Mouse (Mus musculus) lung, postnatal 0 days (tissue): ENCODE results near the gene Hist1h1a. TPM values are rescaled to one million over a fixed set of nuclear protein-coding genes. Genes with fewer than 3 reads are reported as not detected.
A peak's percentile ranks its signal among the peaks of the same experiment; 100 is the strongest.
"Not testable (repeated sequence)": the region's sequence is repeated elsewhere in the genome, so short reads cannot be mapped to it uniquely, and the experiment has no call there.

Experiments used
- ATAC-seq: fragments of 200-750 bp; cut with Nextera tagmentation; 2 replicates; pipeline ENCODE4 v1.8.0; 2017; ENCODE audit warnings: moderate library complexity
- DNase-seq: peaks from one replicate; pipeline ENCODE4 v3.0.0-alpha.2; 2016; ENCODE audit warnings: low spot score
- H3K27ac ChIP-seq: fragments of 300-500 bp; sonication (generic); 2 replicates; pipeline ENCODE4 v1.5.1; 2014; ENCODE audit warnings: antibody characterized with exemption, mild to moderate bottlenecking, low read length, mixed read lengths
- H3K27me3 ChIP-seq: fragments of 300-500 bp; sonication (generic); replicated peaks from 2 replicates; pipeline ENCODE4 v1.6.1; 2014; ENCODE audit warnings: low read length, mixed read lengths; ENCODE audit not compliant: insufficient read depth
- H3K36me3 ChIP-seq: fragments of 300-500 bp; sonication (generic); 2 replicates; pipeline ENCODE4 v1.6.1; 2014; ENCODE audit warnings: low read length, mixed read lengths; ENCODE audit not compliant: insufficient read depth
- H3K4me1 ChIP-seq: fragments of 300-500 bp; sonication (generic); 2 replicates; pipeline ENCODE4 v1.6.1; 2014; ENCODE audit warnings: antibody characterized with exemption, low read depth, low read length, mixed read lengths; ENCODE audit not compliant: insufficient read depth
- H3K4me2 ChIP-seq: fragments of 300-500 bp; sonication (generic); replicated peaks from 2 replicates; pipeline ENCODE4 v1.6.1; 2014; ENCODE audit warnings: low read depth, mild to moderate bottlenecking, low read length, moderate library complexity, mixed read lengths
- H3K4me3 ChIP-seq: fragments of 300-500 bp; sonication (generic); 2 replicates; pipeline ENCODE4 v1.5.1; 2014; ENCODE audit warnings: low read depth, low read length
- H3K9ac ChIP-seq: fragments of 300-500 bp; sonication (generic); replicated peaks from 2 replicates; pipeline ENCODE4 v1.6.1; 2014; ENCODE audit warnings: low read depth, mild to moderate bottlenecking
- H3K9me3 ChIP-seq: fragments of 300-500 bp; sonication (generic); 2 replicates; pipeline ENCODE4 v1.6.1; 2016; ENCODE audit warnings: low read length, mixed read lengths
- CTCF ChIP-seq: IDR thresholded peaks from 2 replicates; pipeline ENCODE4 v1.5.1; 2016; ENCODE audit warnings: antibody characterized with exemption, mild to moderate bottlenecking
- EP300 ChIP-seq: IDR thresholded peaks from 2 replicates; pipeline ENCODE4 v1.6.1; 2016; ENCODE audit warnings: antibody characterized with exemption, mild to moderate bottlenecking, control low read depth
- WGBS: fragments of 180-500 bp; shearing (Covaris S2); extraction: QIAGEN DNeasy Blood & Tissue Kit; methylation state at CpG from one replicate; pipeline ENCODE4 v1.1.7; 2014; 5-methylcytosine and 5-hydroxymethylcytosine counted together
- polyA plus RNA-seq: library from polyadenylated mRNA; unstranded; fragments of >200 nt; fragmentation: Nextera tagmentation; extraction: Ambion mirVana; gene quantifications from 2 replicates; pipeline ENCODE4 v1.2.1, GENCODE M21; 2015

Gene Hist1h1a
- polyA plus RNA-seq, 1 experiment from 2014 or later = 0.33 TPM

DNA sequence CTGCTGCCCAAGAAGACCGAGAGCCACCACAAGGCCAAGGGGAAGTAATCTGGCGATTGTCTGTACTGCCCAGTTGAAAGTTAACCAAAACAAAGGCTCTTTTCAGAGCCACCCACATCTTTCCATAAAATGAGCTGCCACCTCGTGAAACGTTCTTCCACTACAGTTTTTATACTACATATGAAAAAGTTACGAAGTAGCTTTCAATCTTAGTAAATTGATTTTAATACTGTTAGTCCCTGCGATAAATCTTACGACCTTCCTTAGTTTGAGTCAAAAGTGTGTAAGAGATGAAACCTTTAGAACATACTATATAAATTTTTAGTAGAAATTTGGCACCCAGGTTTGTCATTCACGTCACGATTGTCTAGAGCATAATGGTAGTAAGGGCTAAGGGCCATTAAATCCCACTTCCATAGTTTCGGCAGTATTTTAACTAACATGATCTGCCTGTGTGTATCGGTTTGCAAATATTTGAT, 11.9 kb upstream of the Hist1h1a start:
- Histone ChIP-seq H3K27ac (peak overlapping the region; percentile 73), H3K4me1 (no peaks in the 10 kb centered on the region; the same call in 1 of the 2 replicates), H3K4me3 (peak overlapping the region; percentile 31; the same call in 1 of the 2 replicates), H3K4me2 (peak overlapping the region; percentile 62), H3K9me3 (no peaks in the 10 kb centered on the region), H3K36me3 (no peaks in the 10 kb centered on the region), H3K27me3 (no peaks in the 10 kb centered on the region), H3K9ac (no peak overlapping the region)
- under 1% methylated on average over 11 of the region's 11 CpGs for WGBS
- DNase-seq (no peak), ATAC-seq (no peak)
- TF ChIP-seq EP300 = no peak
- no peak for TF ChIP-seq CTCF

DNA sequence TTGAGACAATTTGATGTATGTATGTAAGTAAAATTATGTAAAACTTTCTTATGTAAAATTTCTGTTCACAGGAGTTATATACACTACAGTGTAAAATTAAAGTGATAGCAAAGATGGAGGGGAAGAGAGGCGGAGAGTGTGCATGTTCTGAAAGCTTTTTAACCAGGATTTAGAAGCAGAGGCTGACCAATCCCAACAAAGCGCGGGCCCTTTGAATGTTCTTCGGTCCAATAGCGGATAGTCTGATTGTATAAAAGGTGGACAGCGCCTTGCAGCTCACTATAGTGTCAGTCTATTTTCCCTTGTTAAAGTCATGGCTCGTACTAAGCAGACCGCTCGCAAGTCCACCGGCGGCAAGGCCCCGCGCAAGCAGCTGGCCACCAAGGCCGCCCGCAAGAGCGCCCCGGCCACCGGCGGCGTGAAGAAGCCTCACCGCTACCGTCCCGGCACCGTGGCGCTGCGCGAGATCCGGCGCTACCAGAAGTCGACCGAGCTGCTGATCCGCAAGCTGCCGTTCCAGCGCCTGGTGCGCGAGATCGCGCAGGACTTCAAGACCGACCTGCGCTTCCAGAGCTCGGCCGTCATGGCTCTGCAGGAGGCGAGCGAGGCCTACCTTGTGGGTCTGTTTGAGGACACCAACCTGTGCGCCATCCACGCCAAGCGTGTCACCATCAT, 11.3 kb upstream of the Hist1h1a start, which contains the start of gene Hist1h3b:
TSS of gene Hist1h3b (plus strand) at position 201 of the 675 bp plus-strand sequence.
- DNase-seq (peak; percentile 91), ATAC-seq (peak; percentile 62)
- Histone ChIP-seq H3K4me2 (peak within 1 kb of the TSS; percentile 62), H3K27ac (peak within 1 kb of the TSS; percentile 89), H3K4me3 (peak within 1 kb of the TSS; percentile 31)
- 1% methylated on average over 14 of the region's 47 CpGs for WGBS
- H3K9me3 ChIP-seq, H3K9ac ChIP-seq, H3K27me3 ChIP-seq, H3K4me1 ChIP-seq, H3K36me3 ChIP-seq: not testable (repeated sequence)

DNA sequence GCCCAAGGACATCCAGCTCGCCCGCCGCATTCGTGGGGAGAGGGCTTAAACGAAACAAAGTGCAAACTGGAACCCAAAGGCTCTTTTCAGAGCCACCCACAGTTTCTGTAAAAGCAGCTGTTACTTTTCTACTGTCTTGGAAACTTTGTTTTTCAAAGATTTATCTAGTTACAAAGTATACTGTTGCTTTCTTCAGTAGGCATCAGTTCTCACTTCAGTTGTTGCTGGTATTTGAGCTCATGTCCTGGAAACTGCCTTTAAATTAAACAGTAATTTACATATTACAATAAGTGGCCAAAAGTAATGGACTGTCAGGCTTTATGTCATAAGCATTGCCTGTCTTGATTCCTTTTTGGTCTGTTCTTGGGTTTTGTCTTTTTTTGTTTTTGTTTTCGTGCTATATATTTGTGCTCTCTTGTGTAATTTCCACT, 10.7 kb upstream of the Hist1h1a start:
- Histone ChIP-seq H3K9ac (no peak overlapping the region), H3K27ac (no peak overlapping the region), H3K9me3 (no peaks in the 10 kb centered on the region), H3K36me3 (no peaks in the 10 kb centered on the region), H3K4me1 (no peaks in the 10 kb centered on the region; the same call in 1 of the 2 replicates), H3K27me3 (no peaks in the 10 kb centered on the region), H3K4me2 (peak overlapping the region; percentile 19; the same call in 1 of the 2 replicates), H3K4me3 (no peak overlapping the region)
- no peak for TF ChIP-seq EP300
- no peak for TF ChIP-seq CTCF
- no peak for DNase-seq
- WGBS = 2% methylated on average over 6 of the region's 6 CpGs
- ATAC-seq = no peak

DNA sequence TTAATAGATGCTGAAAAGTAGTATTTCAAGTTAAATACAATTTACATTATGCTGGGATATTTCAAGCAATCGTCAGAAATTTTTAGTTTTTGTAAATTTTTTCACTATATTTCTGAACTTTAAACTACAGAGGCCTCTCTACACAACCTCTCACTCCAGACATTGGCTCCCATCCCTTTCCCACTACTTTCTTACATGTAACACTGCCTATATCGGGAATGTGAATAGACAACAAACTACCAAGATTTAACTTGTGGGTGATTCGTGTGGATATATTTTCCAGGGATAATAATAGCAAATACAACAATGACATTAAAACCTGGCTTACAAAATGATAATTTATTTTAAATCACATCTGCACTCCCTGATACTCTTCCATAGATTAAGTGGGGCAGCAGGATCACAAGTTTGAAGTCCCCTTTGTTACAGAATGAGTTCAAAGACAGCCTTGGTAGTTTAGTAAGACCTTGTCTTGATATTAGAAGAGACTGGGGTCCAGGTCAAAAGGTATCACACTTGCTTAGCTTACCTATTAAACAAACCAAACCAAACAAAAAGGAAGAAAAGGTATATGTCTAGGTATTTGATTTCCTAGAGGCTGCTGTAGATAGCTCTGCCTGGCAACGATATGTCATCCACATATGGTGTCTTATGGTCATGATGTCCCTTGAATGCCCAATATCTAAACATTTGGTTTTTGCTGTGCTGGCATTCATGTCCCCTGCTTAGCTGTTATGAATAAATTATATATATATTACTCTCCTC, 10.0 kb upstream of the Hist1h1a start:
- no peak overlapping the region for H3K9ac ChIP-seq
- H3K4me3 ChIP-seq = no peak overlapping the region
- TF ChIP-seq EP300 (no peak), CTCF (no peak)
- 38% methylated on average over 4 of the region's 4 CpGs for WGBS
- no peaks in the 10 kb centered on the region for H3K27me3 ChIP-seq
- no peak overlapping the region for H3K4me2 ChIP-seq
- H3K9me3 ChIP-seq = no peaks in the 10 kb centered on the region
- H3K27ac ChIP-seq = no peak overlapping the region
- ATAC-seq (no peak), DNase-seq (no peak)
- H3K36me3 ChIP-seq = no peaks in the 10 kb centered on the region
- H3K4me1 ChIP-seq = no peaks in the 10 kb centered on the region; the same call in 1 of the 2 replicates

DNA sequence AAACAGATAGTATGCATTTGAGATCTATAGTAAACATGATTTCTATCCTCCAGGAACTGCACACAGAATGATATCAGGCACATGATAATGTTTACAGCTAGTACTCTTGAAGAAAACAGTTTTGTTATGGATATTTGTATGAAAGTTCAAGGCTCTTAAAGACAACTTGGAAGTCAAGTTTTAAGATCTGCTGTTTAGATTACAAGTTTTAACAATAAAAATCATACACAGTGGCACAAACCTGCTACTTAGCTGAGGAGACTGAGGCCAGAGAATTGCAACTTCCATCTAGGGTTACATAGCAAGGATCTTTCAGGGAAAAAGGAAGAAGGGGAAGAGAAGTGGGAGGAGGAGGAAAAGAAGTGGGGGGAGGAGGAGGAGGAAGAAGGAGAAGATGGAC, 8.5 kb upstream of the Hist1h1a start:
- no peaks in the 10 kb centered on the region; the same call in 1 of the 2 replicates for H3K4me1 ChIP-seq
- H3K9ac ChIP-seq = no peak overlapping the region
- TF ChIP-seq EP300 (no peak), CTCF (no peak)
- ATAC-seq (no peak), DNase-seq (no peak)
- no peaks in the 10 kb centered on the region for H3K36me3 ChIP-seq
- no peaks in the 10 kb centered on the region for H3K27me3 ChIP-seq
- no peaks in the 10 kb centered on the region for H3K9me3 ChIP-seq
- no peak overlapping the region for H3K27ac ChIP-seq
- no peak overlapping the region for H3K4me2 ChIP-seq
- no peak overlapping the region for H3K4me3 ChIP-seq

DNA sequence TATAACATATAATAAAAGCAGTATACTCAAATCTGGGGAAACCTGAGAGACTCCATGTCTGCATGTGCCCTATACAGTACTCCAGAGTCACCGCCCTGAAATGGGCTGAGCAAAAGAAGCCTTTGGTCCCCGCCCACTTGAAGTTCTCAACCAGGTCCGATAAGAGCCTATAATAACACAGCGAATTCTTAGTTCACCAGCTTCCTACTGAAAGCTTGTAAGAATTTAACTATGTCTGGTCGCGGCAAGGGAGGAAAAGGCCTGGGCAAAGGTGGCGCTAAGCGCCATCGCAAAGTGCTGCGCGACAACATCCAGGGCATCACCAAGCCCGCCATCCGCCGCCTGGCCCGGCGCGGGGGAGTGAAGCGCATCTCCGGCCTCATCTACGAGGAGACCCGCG, 6.7 kb upstream of the Hist1h1a start, which contains the start of gene Hist1h4b:
TSS of gene Hist1h4b (plus strand) at position 224 of the 400 bp plus-strand sequence.
- Histone ChIP-seq H3K4me2 (peak within 1 kb of the TSS; percentile 56), H3K27me3 (no peaks in the 10 kb centered on the region), H3K36me3 (no peaks in the 10 kb centered on the region), H3K9me3 (no peaks in the 10 kb centered on the region), H3K4me3 (peak within 1 kb of the TSS; percentile 31), H3K4me1 (peaks cover 4% of the 10 kb centered on the region; the same call in 1 of the 2 replicates), H3K27ac (peak within 1 kb of the TSS; percentile 85), H3K9ac (peak within 1 kb of the TSS; percentile 12; the same call in 1 of the 2 replicates)
- peak; percentile 97 for DNase-seq
- peak; percentile 80 for TF ChIP-seq EP300
- no peak for TF ChIP-seq CTCF
- under 1% methylated on average over 13 of the region's 22 CpGs for WGBS
- ATAC-seq = peak; percentile 71
